Mouse (Mus musculus) cortical plate, adult 2 months (tissue): ENCODE data around the gene Ap5m1. TPM values are rescaled to one million over a fixed set of nuclear protein-coding genes. Genes with fewer than 3 reads are reported as not detected.
"Not testable (repeated sequence)": the region's sequence is repeated elsewhere in the genome, so short reads cannot be mapped to it uniquely, and the experiment has no call there.

Source experiments
- H3K27ac ChIP-seq: fragments of 200-500 bp; 2 replicates; pipeline ENCODE4 v1.5.1; 2012; ENCODE audit warnings: low read length, control low read depth, inconsistent platforms; ENCODE audit not compliant: insufficient read depth
- H3K4me1 ChIP-seq: fragments of 200-500 bp; 2 replicates; pipeline ENCODE4 v1.6.1; 2011; ENCODE audit warnings: low read length; ENCODE audit not compliant: control insufficient read depth, insufficient read depth
- H3K4me3 ChIP-seq: fragments of 200-500 bp; 2 replicates; pipeline ENCODE4 v1.5.1; 2011; ENCODE audit warnings: mild to moderate bottlenecking, low read length, control low read depth; ENCODE audit not compliant: insufficient read depth
- CTCF ChIP-seq: fragments of 200-500 bp; IDR thresholded peaks from 2 replicates; pipeline ENCODE4 v1.5.1; 2011; ENCODE audit warnings: mild to moderate bottlenecking, control low read depth, low read length; ENCODE audit not compliant: insufficient read depth; ENCODE audit errors: extremely low read depth
- POLR2A ChIP-seq: fragments of 200-500 bp; IDR thresholded peaks from 2 replicates; pipeline ENCODE4 v1.6.1; 2011; ENCODE audit warnings: mild to moderate bottlenecking, low read length, control low read depth; ENCODE audit not compliant: insufficient read depth; ENCODE audit errors: extremely low read depth
- polyA plus RNA-seq: library from polyadenylated mRNA; depleted of rRNA; stranded (reverse); fragments of >200 nt; gene quantifications from 2 replicates; pipeline ENCODE4 v1.2.3, GENCODE M21; 2012

The Ap5m1 gene
- polyA plus RNA-seq, 1 experiment = 18.7 TPM

DNA sequence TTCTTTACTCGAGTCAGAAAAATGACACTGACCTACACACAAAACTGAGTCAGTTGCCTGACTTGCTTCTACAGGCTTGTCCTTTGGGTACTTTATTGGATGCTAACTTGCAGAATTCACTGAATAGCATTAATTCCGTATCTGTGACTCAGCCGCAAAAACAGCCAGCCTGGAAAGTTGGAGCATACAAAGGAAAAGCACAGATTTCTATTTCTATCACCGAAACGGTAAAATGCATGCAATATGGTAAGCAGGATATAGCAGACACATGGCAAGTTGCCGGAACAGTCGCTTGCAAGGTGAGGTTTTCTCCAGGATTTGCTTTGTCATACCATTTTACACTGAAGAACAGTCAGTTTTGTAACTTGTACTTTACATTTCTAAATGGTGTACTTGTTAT, 8.0 kb downstream of the Ap5m1 start:
- no peak overlapping the region for H3K27ac ChIP-seq
- H3K4me1 ChIP-seq = peaks cover 2% of the 10 kb centered on the region; the same call in 1 of the 2 replicates
- H3K4me3 ChIP-seq = no peak overlapping the region
- TF ChIP-seq POLR2A (no peak), CTCF (no peak)

- Histone ChIP-seq H3K27ac (no peak overlapping the region), H3K4me3 (no peak overlapping the region), H3K4me1 (peaks cover 2% of the 10 kb centered on the region; the same call in 1 of the 2 replicates)
- TF ChIP-seq CTCF = no peak
- no peak for TF ChIP-seq POLR2A
Measured at GRCm38 (mm10) chr14:49074361-49074760, 8.5 kb downstream of the Ap5m1 start.

- TF ChIP-seq POLR2A (no peak), CTCF (no peak)
- 0 out of 2 replicates have a peak, but pooled peaks cover 2% of the 10 kb centered on the region for H3K4me1 ChIP-seq
- H3K27ac ChIP-seq = no peak overlapping the region
Measured at GRCm38 (mm10) chr14:49078820-49079219, 12.9 kb downstream of the Ap5m1 start.

DNA sequence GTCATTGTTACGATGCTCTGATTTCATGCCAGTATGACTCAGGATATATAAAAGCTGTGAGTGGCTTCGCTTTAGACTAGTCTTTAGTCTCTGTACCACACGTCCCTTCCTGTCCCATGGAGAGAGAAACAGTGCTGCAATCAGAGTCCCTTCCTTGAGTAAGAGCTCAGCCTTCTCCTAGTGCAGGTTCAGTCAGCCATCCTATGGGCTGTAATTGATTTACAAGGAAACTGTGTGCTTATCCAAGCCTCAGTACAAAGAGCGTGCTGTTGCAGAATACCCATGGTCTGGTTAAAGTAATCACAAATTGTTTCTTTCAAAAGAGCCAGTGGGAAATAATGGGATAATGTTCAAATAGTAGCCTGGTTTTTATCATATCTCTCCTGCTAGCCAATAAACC, 20.6 kb downstream of the Ap5m1 start:
- no peaks in the 10 kb centered on the region for H3K4me1 ChIP-seq
- H3K27ac ChIP-seq = no peak overlapping the region
- TF ChIP-seq POLR2A (no peak), CTCF (no peak)
- no peak overlapping the region for H3K4me3 ChIP-seq

More at GRCm38 (mm10) chr14:49078820-49079219, 12.9 kb downstream of the Ap5m1 start:
- H3K4me3 ChIP-seq = no peak overlapping the region

- Histone ChIP-seq H3K4me3 (no peak overlapping the region), H3K4me1 (no peaks in the 10 kb centered on the region), H3K27ac (no peak overlapping the region)
- TF ChIP-seq CTCF (no peak), POLR2A (no peak)
Measured at GRCm38 (mm10) chr14:49088155-49089048, 22.5 kb downstream of the Ap5m1 start.

GRCm38 (mm10) chr14:49089461-49090058, 23.7 kb downstream of the Ap5m1 start:
- TF ChIP-seq POLR2A (no peak), CTCF (no peak)
- no peak overlapping the region for H3K4me3 ChIP-seq
- H3K27ac ChIP-seq = no peak overlapping the region
- no peaks in the 10 kb centered on the region for H3K4me1 ChIP-seq

GRCm38 (mm10) chr14:49090102-49090501, 24.2 kb downstream of the Ap5m1 start:
- H3K27ac ChIP-seq = no peak overlapping the region

GRCm38 (mm10) chr14:49091277-49091676, 25.4 kb downstream of the Ap5m1 start:
- no peak overlapping the region for H3K27ac ChIP-seq
- TF ChIP-seq CTCF (no peak), POLR2A (no peak)
- H3K4me3 ChIP-seq = no peak overlapping the region
- H3K4me1 ChIP-seq = no peaks in the 10 kb centered on the region

More at GRCm38 (mm10) chr14:49090102-49090501, 24.2 kb downstream of the Ap5m1 start:
- Histone ChIP-seq H3K4me1 (no peaks in the 10 kb centered on the region), H3K4me3 (no peak overlapping the region)
- no peak for TF ChIP-seq POLR2A

DNA sequence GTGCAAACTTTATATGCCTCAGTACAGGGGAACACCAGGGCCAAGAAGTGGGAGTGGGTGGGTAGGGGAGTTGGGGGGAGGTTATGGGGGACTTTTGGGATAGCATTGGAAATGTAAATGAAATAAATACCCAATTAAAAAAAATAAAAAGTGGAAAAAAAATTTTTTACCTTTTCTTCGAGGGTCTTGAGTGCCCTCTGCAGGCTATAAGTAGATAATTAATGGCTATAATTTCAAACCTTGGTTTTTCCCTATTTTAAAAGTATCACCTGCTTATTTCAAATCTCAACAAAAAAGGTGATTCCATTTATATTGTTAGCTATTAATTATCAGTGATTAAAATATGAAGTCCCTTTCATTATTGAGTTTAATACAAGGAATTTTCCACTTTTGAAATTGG, 25.9 kb downstream of the Ap5m1 start:
- H3K4me1 ChIP-seq, H3K4me3 ChIP-seq, H3K27ac ChIP-seq: not testable (repeated sequence)

DNA sequence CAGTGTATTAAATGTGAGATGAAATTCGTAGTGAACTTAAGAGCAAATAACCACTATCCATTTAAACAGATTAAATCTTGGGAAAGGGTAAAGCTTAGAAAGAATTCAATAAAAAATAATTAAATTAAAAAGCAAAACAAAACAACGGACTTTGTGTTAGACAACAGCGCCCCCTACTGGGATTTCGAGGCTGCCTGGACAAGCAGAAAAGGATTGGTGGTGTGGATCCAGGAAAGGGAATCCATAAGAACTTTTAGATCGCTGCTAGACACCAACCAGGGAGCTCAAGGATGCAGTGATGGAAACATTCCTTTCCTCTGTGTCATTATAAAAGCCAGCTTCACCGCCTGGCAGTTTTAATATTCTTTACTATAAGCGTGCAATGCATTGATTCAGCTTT, 52.5 kb downstream of the Ap5m1 start:
- TF ChIP-seq CTCF (peak; percentile 68), POLR2A (no peak)

More for the DNA sequence above, 52.5 kb downstream of the Ap5m1 start:
- H3K27ac ChIP-seq = no peak overlapping the region
- H3K4me1 ChIP-seq = no peaks in the 10 kb centered on the region
- no peak overlapping the region for H3K4me3 ChIP-seq
